Mouse (Mus musculus) thymus, adult 2 months (tissue): ENCODE data around the gene Il17a.

ENCODE experiments used
- CTCF ChIP-seq: fragments of 200-500 bp; IDR thresholded peaks from 2 replicates; pipeline ENCODE4 v1.5.1; 2012; ENCODE audit warnings: mild to moderate bottlenecking, control low read depth, low read length, moderate library complexity, borderline replicate concordance; ENCODE audit not compliant: control insufficient read depth, poor library complexity, insufficient read depth; ENCODE audit errors: extremely low read depth
- POLR2A ChIP-seq: fragments of 200-500 bp; IDR thresholded peaks from 2 replicates; pipeline ENCODE4 v1.6.1; 2012; ENCODE audit warnings: mild to moderate bottlenecking, low read length, control low read depth, moderate library complexity; ENCODE audit not compliant: control insufficient read depth, poor library complexity, insufficient read depth; ENCODE audit errors: extremely low read depth

DNA sequence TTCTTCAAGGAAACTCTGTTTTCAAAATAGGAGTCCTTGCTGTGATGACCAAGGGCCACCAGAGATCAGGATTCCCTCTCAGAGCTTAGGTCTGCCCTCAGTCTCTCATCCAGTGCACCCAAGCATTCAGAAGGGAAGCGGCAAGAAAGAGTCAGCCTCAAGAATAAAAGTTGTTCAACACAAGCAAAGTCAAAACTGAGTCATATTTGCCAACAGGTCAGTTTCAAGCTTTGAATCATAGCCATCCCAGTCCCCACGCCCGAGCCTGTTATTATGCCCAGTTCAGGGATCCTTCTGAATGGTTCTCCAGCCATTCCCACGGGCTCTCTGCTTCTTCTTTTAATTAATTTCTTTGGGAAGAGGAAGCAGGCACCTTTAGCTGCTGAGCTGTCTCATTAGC lies 5.9 kb downstream of the Il17a start:
- TF ChIP-seq CTCF (no peak), POLR2A (no peak)
